Mouse (Mus musculus) limb, embryonic 15.5 days (tissue): ENCODE results near the gene Ces1e. TPM values are rescaled to one million over a fixed set of nuclear protein-coding genes. Genes with fewer than 3 reads are reported as not detected.

Experiments used
- ATAC-seq: fragments of 200-750 bp; cut with Nextera tagmentation; 2 replicates; pipeline ENCODE4 v1.8.0; 2017; ENCODE audit warnings: low read depth, moderate TSS enrichment; ENCODE audit not compliant: insufficient number of reproducible peaks, low FRiP score, low TSS enrichment
- H3K27ac ChIP-seq: fragments of 300-500 bp; sonication (generic); 2 replicates; pipeline ENCODE4 v1.5.1; 2015; ENCODE audit warnings: moderate library complexity, mild to moderate bottlenecking, inconsistent platforms
- H3K27me3 ChIP-seq: fragments of 300-500 bp; sonication (generic); 2 replicates; pipeline ENCODE4 v1.6.1; 2015; ENCODE audit warnings: inconsistent platforms
- H3K36me3 ChIP-seq: fragments of 300-500 bp; sonication (generic); 2 replicates; pipeline ENCODE4 v1.6.1; 2015; ENCODE audit warnings: inconsistent platforms
- H3K4me1 ChIP-seq: fragments of 300-500 bp; sonication (generic); 2 replicates; pipeline ENCODE4 v1.6.1; 2015; ENCODE audit warnings: inconsistent platforms
- H3K4me2 ChIP-seq: fragments of 300-500 bp; sonication (generic); 2 replicates; pipeline ENCODE4 v1.6.1; 2015; ENCODE audit warnings: mild to moderate bottlenecking, inconsistent platforms
- H3K4me3 ChIP-seq: fragments of 300-500 bp; sonication (generic); 2 replicates; pipeline ENCODE4 v1.5.1; 2015; ENCODE audit warnings: mild to moderate bottlenecking, inconsistent platforms
- H3K9ac ChIP-seq: fragments of 300-500 bp; sonication (generic); 2 replicates; pipeline ENCODE4 v1.6.1; 2015; ENCODE audit warnings: inconsistent platforms
- H3K9me3 ChIP-seq: fragments of 300-500 bp; sonication (generic); 2 replicates; pipeline ENCODE4 v1.6.1; 2016; ENCODE audit warnings: inconsistent platforms
- WGBS: fragments of 180-500 bp; shearing (Covaris S2); methylation state at CpG from one replicate; pipeline ENCODE4 v1.1.7; 2015; 5-methylcytosine and 5-hydroxymethylcytosine counted together
- polyA plus RNA-seq: library from polyadenylated mRNA; unstranded; fragments of >200 nt; fragmentation: Nextera tagmentation; extraction: Ambion mirVana; gene quantifications from 2 replicates; pipeline ENCODE4 v1.2.1, GENCODE M21; 2015

Ces1e gene
- polyA plus RNA-seq, 1 experiment from 2014 or later: not detected

GRCm38 (mm10) chr8:93171846-93172590 is 57.4 kb downstream of the Ces1e start:
- Histone ChIP-seq H3K9me3 (no peaks in the 10 kb centered on the region), H3K4me3 (no peak overlapping the region), H3K27me3 (no peaks in the 10 kb centered on the region), H3K4me2 (no peak overlapping the region), H3K9ac (no peak overlapping the region), H3K4me1 (no peaks in the 10 kb centered on the region), H3K27ac (no peak overlapping the region), H3K36me3 (no peaks in the 10 kb centered on the region)
- WGBS: 53% methylated on average over 1 of the region's 1 CpGs
- ATAC-seq: no peak

GRCm38 (mm10) chr8:93163363-93163762 is 66.1 kb downstream of the Ces1e start:
- H3K9me3 ChIP-seq: no peaks in the 10 kb centered on the region
- no peak overlapping the region for H3K27ac ChIP-seq
- H3K4me1 ChIP-seq: no peaks in the 10 kb centered on the region
- H3K4me3 ChIP-seq: no peak overlapping the region
- no peak overlapping the region for H3K9ac ChIP-seq
- H3K27me3 ChIP-seq: no peaks in the 10 kb centered on the region
- ATAC-seq: no peak
- no peaks in the 10 kb centered on the region for H3K36me3 ChIP-seq
- H3K4me2 ChIP-seq: no peak overlapping the region
- WGBS: 85% methylated on average over 1 of the region's 1 CpGs

GRCm38 (mm10) chr8:93151401-93151800 is 78.0 kb downstream of the Ces1e start:
- ATAC-seq: no peak
- no peak overlapping the region for H3K4me3 ChIP-seq
- H3K4me1 ChIP-seq: no peaks in the 10 kb centered on the region
- H3K9me3 ChIP-seq: no peaks in the 10 kb centered on the region
- no peak overlapping the region for H3K4me2 ChIP-seq
- WGBS: 86% methylated on average over 1 of the region's 1 CpGs
- H3K27me3 ChIP-seq: no peaks in the 10 kb centered on the region
- H3K36me3 ChIP-seq: no peaks in the 10 kb centered on the region
- H3K27ac ChIP-seq: no peak overlapping the region
- no peak overlapping the region for H3K9ac ChIP-seq

Other genes with a start within 250 kb of the Ces1e start
- gene Ces1a, start 181.4 kb downstream of the Ces1e start, polyA plus RNA-seq: not detected in 2 replicates
- gene Ces1b, start 149.6 kb downstream of the Ces1e start, polyA plus RNA-seq: not detected in 2 replicates
- not detected in 2 replicates for gene Ces1c, start 98.3 kb downstream of the Ces1e start, polyA plus RNA-seq
- 0.24 and 0.36 TPM in 2 replicates for gene Ces1d, start 31.8 kb downstream of the Ces1e start, polyA plus RNA-seq
- not detected in 2 replicates for gene Ces1f, start 50.1 kb upstream of the Ces1e start, polyA plus RNA-seq
- not detected in 2 replicates for gene Ces1g, start 107.7 kb upstream of the Ces1e start, polyA plus RNA-seq
- gene Ces1h, start 150.1 kb upstream of the Ces1e start, polyA plus RNA-seq: not detected in 2 replicates